Mouse (Mus musculus): Measurements from ENCODE around the gene Gm21874.
"Not testable (repeated sequence)": the region's sequence is repeated elsewhere in the genome, so short reads cannot be mapped to it uniquely, and the experiment has no call there.

Gene Gm21874

GRCm38 (mm10) chrY:9416048-9416447 is at the start of gene Gm21874:
Gene Gm21874, minus strand, starts transcription at chrY:9416148.
- not testable (repeated sequence) for DNase-seq (ENCODE audit: low spot score)

Data from testis, postnatal 10 days (tissue).